Mouse (Mus musculus) c-Kit-positive CD71-positive TER-119-positive erythroid progenitor cells, embryonic 14.5 days (primary cell): ENCODE measurements around the gene Adam19.

Experiments
- DNase-seq: peaks from one replicate; pipeline ENCODE4 v3.0.0-alpha.2; 2013; ENCODE audit warnings: low spot score

Adam19 gene

GRCm38 (mm10) chr11:46073061-46073849, 17.5 kb downstream of the Adam19 start:
- no peak for DNase-seq

DNA sequence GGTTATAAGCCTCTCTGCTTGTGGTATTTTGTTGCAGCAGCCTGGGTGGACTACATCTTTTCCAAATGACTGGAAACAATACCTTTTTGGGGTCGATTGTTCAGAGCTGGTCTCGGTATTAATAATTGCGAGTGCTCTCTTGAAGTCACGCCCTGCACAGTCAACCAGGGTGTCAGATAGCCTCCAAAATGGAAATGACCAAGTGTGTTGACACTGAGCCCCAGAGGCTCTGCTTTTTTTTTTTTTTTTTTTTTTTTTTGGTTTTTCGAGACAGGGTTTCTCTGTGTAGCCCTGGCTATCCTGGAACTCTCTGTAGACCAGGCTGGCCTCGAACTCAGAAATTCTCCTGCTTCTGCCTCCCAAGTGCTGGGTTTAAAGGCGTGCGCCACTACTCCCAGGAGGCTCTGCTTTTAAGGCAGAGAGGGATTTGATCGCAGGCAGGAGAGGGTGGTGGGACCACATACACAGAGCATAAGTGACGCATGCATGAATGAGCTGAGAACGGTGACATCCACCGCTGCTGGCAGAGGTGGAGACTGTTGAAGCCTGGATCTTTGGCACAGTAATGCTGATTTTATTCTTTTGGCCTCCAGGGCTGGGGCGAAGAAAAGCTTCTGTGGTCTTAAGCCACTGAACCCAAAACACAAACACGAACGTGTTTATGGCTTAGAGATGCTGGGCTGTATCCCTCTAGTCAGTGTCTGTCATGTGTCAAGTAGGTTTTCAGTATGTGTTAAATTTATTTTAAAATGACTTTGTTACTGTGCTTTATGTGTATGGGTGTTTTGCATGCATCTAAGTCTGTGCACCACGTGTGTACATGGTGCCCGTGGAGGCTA, 18.3 kb downstream of the Adam19 start:
- DNase-seq = no peak

- no peak for DNase-seq
Measured at GRCm38 (mm10) chr11:46075507-46075906, 19.7 kb downstream of the Adam19 start.

- no peak for DNase-seq
Measured at GRCm38 (mm10) chr11:46076442-46077158, 20.8 kb downstream of the Adam19 start.

DNA sequence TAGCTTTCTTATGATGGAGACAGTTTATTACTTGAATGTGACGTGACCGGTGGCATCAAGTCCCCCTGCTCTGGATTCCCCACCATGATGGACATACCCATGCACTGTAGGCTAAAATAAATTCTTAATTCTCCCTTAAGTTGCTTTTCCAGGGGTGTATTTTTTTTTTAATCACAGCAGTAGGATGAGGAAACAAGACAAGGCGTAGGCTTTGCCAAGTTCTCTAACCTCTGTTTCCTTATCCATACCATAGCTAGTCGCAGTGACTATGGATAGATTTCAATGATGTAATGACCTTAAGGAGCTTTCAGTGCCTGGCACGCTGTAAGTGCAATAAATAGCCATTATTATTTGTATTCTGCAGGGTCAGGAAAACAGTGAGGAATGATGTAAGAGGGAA, 21.5 kb downstream of the Adam19 start:
- DNase-seq = no peak

GRCm38 (mm10) chr11:46077732-46078375, 22.1 kb downstream of the Adam19 start:
- peak; percentile 86 for DNase-seq

DNA sequence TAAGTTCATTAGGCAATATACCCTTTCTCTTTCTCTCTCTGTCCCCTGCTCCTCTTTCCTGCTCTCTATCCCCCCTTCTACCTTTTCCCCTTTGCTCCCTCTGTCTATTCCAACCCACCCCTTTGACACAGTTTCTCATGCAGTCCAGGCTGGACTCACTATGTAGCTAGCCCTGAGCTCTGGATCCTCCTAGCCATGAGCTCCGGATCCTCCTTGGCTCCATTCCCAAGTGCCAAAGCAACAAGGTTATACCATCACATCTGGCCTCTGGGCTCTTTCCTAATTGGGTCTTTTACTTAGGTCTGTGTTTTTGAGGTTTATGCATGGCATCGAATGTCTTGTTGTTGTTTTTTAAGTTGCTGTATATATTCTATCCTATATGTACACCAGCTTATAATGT, 25.3 kb downstream of the Adam19 start:
- DNase-seq = no peak

GRCm38 (mm10) chr11:46083405-46083804, 27.6 kb downstream of the Adam19 start:
- DNase-seq = no peak

DNA sequence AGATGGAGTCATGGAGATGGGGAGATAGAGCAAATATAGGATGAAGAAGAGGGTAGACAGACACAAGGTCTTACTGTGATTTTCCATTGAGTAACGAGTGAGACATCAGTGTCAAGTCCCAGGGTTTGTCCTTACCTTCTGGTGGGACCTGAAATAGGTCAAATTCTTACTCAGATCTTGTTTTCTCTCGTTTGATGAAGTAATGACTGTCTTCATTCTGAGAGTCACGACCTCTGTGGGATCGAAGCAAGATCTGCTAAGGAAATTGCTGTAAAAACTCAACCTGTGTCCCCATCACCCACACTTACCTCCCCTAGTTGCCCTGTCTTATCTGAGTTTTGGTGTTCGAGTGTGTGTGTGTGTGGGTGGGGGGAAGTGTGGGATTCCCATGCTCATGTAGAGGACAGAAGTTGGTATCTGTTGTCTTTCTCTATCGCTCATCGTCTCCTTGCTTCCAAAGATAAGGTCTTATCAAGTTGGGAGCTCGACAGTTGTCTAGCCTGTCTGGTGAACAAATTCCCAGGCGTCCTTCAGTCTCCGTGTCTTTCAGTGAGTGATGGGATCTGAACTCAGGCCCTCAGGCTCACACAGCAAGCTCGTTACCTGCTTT, 28.1 kb downstream of the Adam19 start:
- DNase-seq = no peak

- DNase-seq = no peak
Measured at GRCm38 (mm10) chr11:46084568-46084967, 28.8 kb downstream of the Adam19 start.

- no peak for DNase-seq
Measured at GRCm38 (mm10) chr11:46085398-46086163, 29.8 kb downstream of the Adam19 start.

- DNase-seq = no peak
Measured at GRCm38 (mm10) chr11:46086446-46086845, 30.7 kb downstream of the Adam19 start.

DNA sequence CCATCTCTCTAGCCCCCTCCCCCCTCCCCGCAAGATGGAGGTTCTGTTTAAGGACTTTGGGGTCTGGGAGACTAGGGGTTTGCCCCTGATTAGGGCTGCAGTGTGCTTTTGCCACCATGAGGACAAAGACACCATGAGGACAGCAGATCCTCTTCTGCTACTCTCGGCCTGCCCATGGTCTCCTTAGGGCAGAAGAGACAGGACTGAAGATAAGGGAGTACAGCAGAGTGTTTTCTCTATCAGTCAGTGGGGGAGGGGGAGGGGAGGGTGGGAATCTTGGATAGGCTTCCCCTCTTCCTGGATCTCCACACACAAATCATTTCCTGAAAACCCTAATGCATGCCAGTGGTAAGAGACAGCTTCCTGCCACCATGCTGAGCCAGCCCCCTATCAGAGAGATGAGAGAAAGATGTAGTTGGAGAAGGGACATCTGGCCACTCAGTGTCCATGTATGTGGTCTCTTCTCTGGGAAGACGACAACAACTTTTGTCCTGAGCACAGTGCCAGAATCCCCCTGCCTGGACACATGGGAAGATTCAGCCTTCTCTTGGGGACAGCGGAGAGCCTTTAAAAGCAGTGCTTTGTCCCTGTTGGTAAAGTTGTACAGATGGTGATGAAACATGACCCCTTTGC, 33.4 kb downstream of the Adam19 start:
- no peak for DNase-seq

DNA sequence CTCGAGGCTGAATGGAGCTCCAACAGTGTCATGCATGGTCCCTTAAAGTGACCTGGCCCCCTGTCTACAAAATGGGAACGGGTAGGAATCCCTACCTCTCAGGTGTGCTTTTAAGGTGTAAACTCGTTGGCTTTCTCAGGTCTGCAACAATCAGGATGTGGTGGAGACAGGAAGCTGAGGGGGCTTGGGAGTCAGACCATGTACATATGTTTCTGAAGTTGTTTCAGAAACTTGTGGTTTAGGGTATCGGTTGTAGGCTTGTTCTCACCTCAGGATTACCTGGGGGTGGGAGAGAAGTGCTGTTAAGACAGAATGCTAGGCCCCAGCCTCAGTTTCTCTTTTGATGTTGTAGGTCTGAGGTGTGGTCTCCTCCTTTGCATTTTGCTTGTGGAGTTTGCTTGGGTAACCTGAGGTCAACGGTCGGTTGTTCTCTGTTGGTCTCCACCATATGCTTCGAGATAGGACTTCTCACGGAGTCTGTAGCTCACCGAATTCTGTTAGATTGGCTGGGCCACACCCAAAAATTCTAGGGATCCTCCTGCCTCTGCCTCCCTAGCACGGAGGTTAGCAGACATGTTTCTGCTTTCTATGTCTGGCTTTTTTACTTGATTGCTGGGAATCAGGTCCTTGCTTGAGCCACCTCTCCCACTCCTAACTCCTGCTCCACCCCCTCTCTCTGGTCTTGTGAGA, 34.4 kb downstream of the Adam19 start:
- DNase-seq = peak; percentile 39

DNA sequence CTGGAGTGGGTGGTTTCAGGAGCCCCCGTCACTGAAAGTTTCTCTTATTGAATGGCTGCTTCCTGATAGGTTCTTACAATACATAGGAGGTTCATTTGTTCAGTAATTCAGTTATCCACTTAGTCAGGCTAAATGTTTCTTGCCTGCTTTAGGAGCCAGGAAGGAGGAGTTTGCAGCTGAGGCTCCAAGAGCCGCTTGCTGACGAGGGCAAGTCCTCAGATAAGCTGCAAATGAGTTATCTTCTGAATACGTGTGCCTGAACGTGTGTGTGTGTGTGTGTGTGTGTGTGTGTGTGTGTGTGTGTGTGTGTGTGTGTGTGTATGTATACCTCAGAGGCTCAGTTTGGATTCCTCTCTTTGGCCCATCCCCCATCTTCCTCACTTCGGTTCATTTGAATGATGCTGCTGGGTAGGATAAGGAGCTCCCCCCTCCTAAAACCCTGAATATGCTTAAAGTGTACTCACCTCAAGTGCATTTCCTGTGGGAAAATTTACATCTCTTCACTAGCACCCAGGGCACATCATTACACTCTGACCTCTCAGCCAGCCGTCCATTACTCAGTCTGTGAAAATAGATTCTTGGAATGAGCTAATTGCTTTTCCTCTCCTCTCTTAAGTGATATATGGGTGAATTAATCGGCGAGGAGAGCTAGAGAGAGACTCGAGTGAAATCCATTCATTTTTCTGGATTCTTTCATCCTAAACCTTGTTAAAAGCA, 35.3 kb downstream of the Adam19 start:
- DNase-seq = peak; percentile 52

DNA sequence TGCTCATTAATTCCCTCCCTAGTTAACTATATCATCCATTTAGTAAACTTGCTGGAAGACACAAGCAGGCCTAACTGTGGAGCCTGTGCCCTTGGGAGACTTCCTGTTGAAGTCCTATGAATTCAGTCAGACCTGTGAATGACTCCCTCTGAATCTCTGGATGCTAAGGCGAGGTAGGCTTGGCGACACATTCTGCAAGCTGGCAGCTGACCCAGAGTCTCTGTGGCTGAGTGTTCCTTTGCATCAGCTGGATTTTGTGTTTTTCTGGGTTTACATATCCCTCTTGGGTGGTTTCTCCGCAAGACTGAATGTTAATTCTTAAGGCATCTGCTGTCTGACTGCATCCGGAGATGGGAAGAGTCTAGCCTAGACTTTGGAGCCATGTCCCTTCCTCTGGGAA, 36.3 kb downstream of the Adam19 start:
- no peak for DNase-seq

- no peak for DNase-seq
Measured at GRCm38 (mm10) chr11:46095477-46096264, 39.9 kb downstream of the Adam19 start.

DNA sequence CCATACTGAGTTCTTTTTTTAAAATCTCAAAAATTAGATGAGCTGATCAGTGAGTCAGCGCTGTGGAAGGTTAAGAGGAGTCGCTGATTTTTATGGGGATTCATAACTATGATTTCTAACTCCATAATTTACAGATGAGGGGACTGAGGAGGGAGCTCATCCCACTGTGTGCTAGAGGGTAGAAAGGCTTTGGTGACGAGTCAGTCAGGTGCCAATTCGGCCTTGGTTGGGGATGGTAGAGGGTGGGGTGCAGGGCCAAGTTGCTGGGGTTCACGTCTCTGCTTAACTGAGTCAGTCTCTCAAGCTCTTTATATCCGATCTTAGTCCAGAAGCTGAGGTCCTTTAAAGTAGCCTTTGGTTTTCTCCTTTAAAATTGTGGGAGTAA, 40.5 kb downstream of the Adam19 start:
- no peak for DNase-seq
